Mouse (Mus musculus): ENCODE results near the gene Hykk. TPM values are rescaled to one million over a fixed set of nuclear protein-coding genes. Genes with fewer than 3 reads are reported as not detected.
"Not testable (repeated sequence)": the region's sequence is repeated elsewhere in the genome, so short reads cannot be mapped to it uniquely, and the experiment has no call there.

Gene Hykk
- total and polyA plus RNA-seq, 3 experiments = not detected

DNA sequence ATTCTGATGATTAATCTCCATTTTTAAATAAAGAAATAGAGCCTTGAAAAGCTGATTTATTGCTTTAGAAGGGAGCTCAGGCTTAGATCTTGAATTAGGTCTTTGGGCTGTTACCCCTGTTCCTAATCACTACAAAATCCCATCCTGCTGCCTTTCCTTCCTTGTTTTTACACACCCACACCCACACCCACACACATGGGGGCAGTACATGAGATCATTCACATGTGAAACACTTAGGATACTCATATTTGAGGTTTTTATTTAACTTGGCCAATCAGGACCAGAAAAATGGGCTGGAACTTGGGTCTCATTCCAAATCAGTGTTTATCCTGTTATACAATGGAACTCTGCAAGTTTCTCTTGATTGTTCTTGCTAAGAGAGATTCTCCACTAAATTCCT lies 32.4 kb downstream of the Hykk start:
- peaks cover 4 to 25% of the 10 kb centered on the region in 2 experiments; a peak in 3 of 4 replicates for H3K4me1 ChIP-seq (ENCODE audit: control insufficient read depth in 1 of 2, insufficient read depth in 2 of 2, low read length in 2 of 2)
- TF ChIP-seq USF2 (IDR thresholded peaks at IDR 0.05; ENCODE audit: borderline replicate concordance in 1 of 2, insufficient read depth in 1 of 2, low read depth in 1 of 2, low read length in 2 of 2) (no peak), CHD1 (IDR thresholded peaks at IDR 0.05; ENCODE audit: low read depth, low read length) (no peak), TAL1 (IDR thresholded peaks at IDR 0.05; ENCODE audit: low read length) (no peak), MXI1 (IDR thresholded peaks at IDR 0.05; ENCODE audit: low read depth, low read length) (no peak), CTCF (IDR thresholded peaks at IDR 0.05 in 2 of 3, conservative IDR thresholded peaks at IDR 0.05 in 1 of 3; ENCODE audit: control insufficient read depth in 1 of 3, insufficient read depth in 1 of 3, low read depth in 2 of 3, low read length in 3 of 3, poor library complexity in 1 of 3, severe bottlenecking in 1 of 3) (no peak)
- H3K79me2 ChIP-seq (ENCODE audit: control insufficient read depth, insufficient read depth, low read length, poor library complexity) = peaks cover 27% of the 10 kb centered on the region
- H3K9me3 ChIP-seq (replicated peaks; ENCODE audit: insufficient read depth, low read length) = no peaks in the 10 kb centered on the region
- no peak overlapping the region for H3K4me3 ChIP-seq (ENCODE audit: control insufficient read depth in 1 of 2, insufficient read depth in 1 of 2, low read depth in 2 of 2, low read length in 2 of 2)
- no peak overlapping the region for H3K27ac ChIP-seq (ENCODE audit: control insufficient read depth, low read depth, low read length)
- H3K36me3 ChIP-seq (ENCODE audit: control insufficient read depth in 1 of 2, insufficient read depth in 2 of 2, low read length in 2 of 2) = peaks cover 8 to 33% of the 10 kb centered on the region in 2 experiments
- no peak overlapping the region for H3K9ac ChIP-seq (ENCODE audit: control insufficient read depth, low read depth, low read length, poor library complexity, severe bottlenecking)
- H3K27me3 ChIP-seq (ENCODE audit: control insufficient read depth in 1 of 2, insufficient read depth in 2 of 2, low read length in 2 of 2) = peaks cover 0 to 10% of the 10 kb centered on the region in 2 experiments; a peak in 3 of 4 replicates
- DNase-seq (ENCODE audit: low read depth, low spot score) = no peak

DNA sequence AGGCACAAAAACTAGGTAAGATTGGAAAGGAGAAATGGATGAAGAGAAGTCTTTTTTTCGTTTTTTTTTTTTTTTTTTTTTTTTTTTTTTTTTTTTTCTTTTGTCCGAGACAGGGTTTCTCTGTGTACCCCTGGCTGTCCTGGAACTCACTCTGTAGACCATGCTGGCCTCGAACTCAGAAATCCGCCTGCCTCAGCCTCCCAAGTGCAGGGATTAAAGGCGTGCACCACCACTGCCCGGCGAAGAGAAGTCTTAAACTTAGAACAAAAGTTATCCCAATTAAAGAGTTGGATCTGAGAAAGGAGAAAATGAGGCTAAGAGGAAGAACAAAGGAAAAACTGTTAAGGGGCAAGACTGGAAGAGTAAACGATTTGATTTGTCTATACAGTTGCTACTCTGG lies 33.1 kb downstream of the Hykk start:
- H3K27me3 ChIP-seq (ENCODE audit: control insufficient read depth in 1 of 2, insufficient read depth in 2 of 2, low read length in 2 of 2) = peaks cover 0 to 10% of the 10 kb centered on the region in 2 experiments; a peak in 2 of 4 replicates
- peaks cover 27% of the 10 kb centered on the region for H3K79me2 ChIP-seq (ENCODE audit: control insufficient read depth, insufficient read depth, low read length, poor library complexity)
- H3K4me3 ChIP-seq (ENCODE audit: control insufficient read depth in 1 of 2, insufficient read depth in 1 of 2, low read depth in 2 of 2, low read length in 2 of 2) = peak overlapping the region; percentile 89 to 95
- not testable (repeated sequence) for DNase-seq (ENCODE audit: low read depth, low spot score); H3K9me3 ChIP-seq (replicated peaks; ENCODE audit: insufficient read depth, low read length)
- H3K36me3 ChIP-seq (ENCODE audit: control insufficient read depth in 1 of 2, insufficient read depth in 2 of 2, low read length in 2 of 2) = peaks cover 10 to 38% of the 10 kb centered on the region in 2 experiments
- peaks cover 4 to 27% of the 10 kb centered on the region in 2 experiments; a peak in 3 of 4 replicates for H3K4me1 ChIP-seq (ENCODE audit: control insufficient read depth in 1 of 2, insufficient read depth in 2 of 2, low read length in 2 of 2)
- peak overlapping the region; percentile 23 for H3K27ac ChIP-seq (ENCODE audit: control insufficient read depth, low read depth, low read length)
- peak overlapping the region; percentile 53 for H3K9ac ChIP-seq (ENCODE audit: control insufficient read depth, low read depth, low read length, poor library complexity, severe bottlenecking)
- TF ChIP-seq EP300 (IDR thresholded peaks at IDR 0.05; ENCODE audit: low read depth in 1 of 2, low read length in 2 of 2) = 0 out of 4 replicates have a peak, but pooled peaks of 1 of the 2 experiments have one; percentile 13

- Histone ChIP-seq H3K4me3 (ENCODE audit: control insufficient read depth in 1 of 2, insufficient read depth in 1 of 2, low read depth in 2 of 2, low read length in 2 of 2) (peak within 1 kb of the TSS; percentile 89 to 95), H3K36me3 (ENCODE audit: control insufficient read depth in 1 of 2, insufficient read depth in 2 of 2, low read length in 2 of 2) (peaks cover 10 to 44% of the 10 kb centered on the region in 2 experiments), H3K9me3 (replicated peaks; ENCODE audit: insufficient read depth, low read length) (no peaks in the 10 kb centered on the region)
- TF ChIP-seq RAD21 (IDR thresholded peaks at IDR 0.05; ENCODE audit: low read depth, low read length) = no peak
- peak; percentile 90; the same call in 1 of the 2 replicates for TF ChIP-seq SIN3A (IDR thresholded peaks at IDR 0.05; ENCODE audit: low read length)
- no peak for TF ChIP-seq MYB (IDR thresholded peaks at IDR 0.05; ENCODE audit: low read depth, low read length)
- no peak; a peak in 1 of 4 replicates for TF ChIP-seq EP300 (IDR thresholded peaks at IDR 0.05; ENCODE audit: low read depth in 1 of 2, low read length in 2 of 2)
- peak; percentile 86 to 91 for TF ChIP-seq POLR2A (IDR thresholded peaks at IDR 0.05; ENCODE audit: control insufficient read depth in 1 of 2, insufficient read depth in 1 of 2, low read depth in 1 of 2, low read length in 2 of 2, poor library complexity in 1 of 2)
- TF ChIP-seq USF2 (IDR thresholded peaks at IDR 0.05; ENCODE audit: borderline replicate concordance in 1 of 2, insufficient read depth in 1 of 2, low read depth in 1 of 2, low read length in 2 of 2) = peak in 1 of 2 experiments; percentile 52; a peak in 1 of 4 replicates
- TF ChIP-seq TCF12 (IDR thresholded peaks at IDR 0.05; ENCODE audit: low read depth, low read length) = no peak
- no peak for TF ChIP-seq ZNF384 (IDR thresholded peaks at IDR 0.05; ENCODE audit: low read depth, low read length)
- TF ChIP-seq MAX (IDR thresholded peaks at IDR 0.05; ENCODE audit: low read length) = peak; percentile 93
- no peak for TF ChIP-seq GABPA (IDR thresholded peaks at IDR 0.05; ENCODE audit: low read depth, low read length)
- TF ChIP-seq JUND (IDR thresholded peaks at IDR 0.05; ENCODE audit: low read depth, low read length) = no peak
- no peak; the same call in 1 of the 2 replicates for TF ChIP-seq KAT2A (conservative IDR thresholded peaks at IDR 0.05; ENCODE audit: low read depth, low read length)
- TF ChIP-seq E2F4 (IDR thresholded peaks at IDR 0.05; ENCODE audit: borderline replicate concordance, low read depth, low read length) = no peak
- no peak for TF ChIP-seq CTCF (IDR thresholded peaks at IDR 0.05 in 2 of 3, conservative IDR thresholded peaks at IDR 0.05 in 1 of 3; ENCODE audit: control insufficient read depth in 1 of 3, insufficient read depth in 1 of 3, low read depth in 2 of 3, low read length in 3 of 3, poor library complexity in 1 of 3, severe bottlenecking in 1 of 3)
- peak; percentile 96 for TF ChIP-seq NRF1 (IDR thresholded peaks at IDR 0.05; ENCODE audit: insufficient read depth, low read depth, low read length, poor library complexity, severe bottlenecking)
- peak; percentile 78 for TF ChIP-seq HCFC1 (IDR thresholded peaks at IDR 0.05; ENCODE audit: low read depth, low read length)
- no peak for TF ChIP-seq ZKSCAN1 (IDR thresholded peaks at IDR 0.05; ENCODE audit: low read depth, low read length)
- TF ChIP-seq RCOR1 (IDR thresholded peaks at IDR 0.05; ENCODE audit: low read depth, low read length) = peak; percentile 64
- TF ChIP-seq MAZ (IDR thresholded peaks at IDR 0.05; ENCODE audit: low read depth, low read length) = 0 out of 2 replicates have a peak, but pooled peaks have one; percentile 22
These were observed 33.7 kb downstream of the Hykk start, which contains the start of the genes Psma4 and AY074887 for GRCm38 (mm10) chr9:54950575-54951321. Gene Psma4 (plus strand): TSS chr9:54950790. Gene AY074887 (minus strand): TSS chr9:54950998.

More at GRCm38 (mm10) chr9:54950575-54951321, 33.7 kb downstream of the Hykk start, which contains the start of the genes Psma4 and AY074887:
- Histone ChIP-seq H3K27ac (ENCODE audit: control insufficient read depth, low read depth, low read length) (peak within 1 kb of the TSS; percentile 68), H3K4me1 (ENCODE audit: control insufficient read depth in 1 of 2, insufficient read depth in 2 of 2, low read length in 2 of 2) (peaks cover 4 to 33% of the 10 kb centered on the region in 2 experiments; a peak in 3 of 4 replicates), H3K79me2 (ENCODE audit: control insufficient read depth, insufficient read depth, low read length, poor library complexity) (peaks cover 27% of the 10 kb centered on the region), H3K27me3 (ENCODE audit: control insufficient read depth in 1 of 2, insufficient read depth in 2 of 2, low read length in 2 of 2) (peaks cover 0 to 8% of the 10 kb centered on the region in 2 experiments; a peak in 2 of 4 replicates), H3K9ac (ENCODE audit: control insufficient read depth, low read depth, low read length, poor library complexity, severe bottlenecking) (peak within 1 kb of the TSS; percentile 93)
- DNase-seq (ENCODE audit: low read depth, low spot score) = peak; percentile 96
